Mouse (Mus musculus): ENCODE measurements around the gene Gm17334. TPM values are rescaled to one million over a fixed set of nuclear protein-coding genes. Genes with fewer than 3 reads are reported as not detected.

Gene Gm17334
- polyA plus RNA-seq, 1 experiment from 2014 or later, result 0.68 TPM

- Histone ChIP-seq H3K36me3 (ENCODE audit: control insufficient read depth, insufficient read depth, low read length) (no peaks in the 10 kb centered on the region), H3K4me3 (ENCODE audit: low read depth, low read length) (no peak overlapping the region), H3K4me1 (replicated peaks; ENCODE audit: control insufficient read depth, insufficient read depth, low read length) (peaks cover 39% of the 10 kb centered on the region), H3K9ac (ENCODE audit: low read length) (no peak overlapping the region), H3K9me3 (ENCODE audit: control insufficient read depth, low read length) (no peaks in the 10 kb centered on the region), H3K27ac (ENCODE audit: low read depth) (peak overlapping the region; percentile 79), H3K4me2 (ENCODE audit: low read length) (no peak overlapping the region), H3K27me3 (replicated peaks; ENCODE audit: control insufficient read depth, insufficient read depth, low read length) (no peaks in the 10 kb centered on the region)
- DNase-seq (ENCODE audit: low spot score) (no peak), ATAC-seq (replicated peaks; ENCODE audit: low FRiP score, low TSS enrichment, low read depth) (no peak)
- 75% methylated on average over 3 of the region's 3 CpGs for WGBS
Measured at GRCm38 (mm10) chr11:53794015-53794414, 21.0 kb upstream of the Gm17334 start.

- H3K4me2 ChIP-seq (ENCODE audit: low read length), result no peak overlapping the region
- 45% methylated on average over 3 of the region's 3 CpGs for WGBS
- H3K27me3 ChIP-seq (replicated peaks; ENCODE audit: control insufficient read depth, insufficient read depth, low read length), result no peaks in the 10 kb centered on the region
- H3K9me3 ChIP-seq (ENCODE audit: control insufficient read depth, low read length), result no peaks in the 10 kb centered on the region
- peaks cover 39% of the 10 kb centered on the region for H3K4me1 ChIP-seq (replicated peaks; ENCODE audit: control insufficient read depth, insufficient read depth, low read length)
- H3K9ac ChIP-seq (ENCODE audit: low read length), result no peak overlapping the region
- no peak overlapping the region for H3K4me3 ChIP-seq (ENCODE audit: low read depth, low read length)
- no peaks in the 10 kb centered on the region for H3K36me3 ChIP-seq (ENCODE audit: control insufficient read depth, insufficient read depth, low read length)
- ATAC-seq (replicated peaks; ENCODE audit: low FRiP score, low TSS enrichment, low read depth) (no peak), DNase-seq (ENCODE audit: low spot score) (no peak)
- H3K27ac ChIP-seq (ENCODE audit: low read depth), result no peak overlapping the region
Measured at GRCm38 (mm10) chr11:53792986-53793385, 20.0 kb upstream of the Gm17334 start.

DNA sequence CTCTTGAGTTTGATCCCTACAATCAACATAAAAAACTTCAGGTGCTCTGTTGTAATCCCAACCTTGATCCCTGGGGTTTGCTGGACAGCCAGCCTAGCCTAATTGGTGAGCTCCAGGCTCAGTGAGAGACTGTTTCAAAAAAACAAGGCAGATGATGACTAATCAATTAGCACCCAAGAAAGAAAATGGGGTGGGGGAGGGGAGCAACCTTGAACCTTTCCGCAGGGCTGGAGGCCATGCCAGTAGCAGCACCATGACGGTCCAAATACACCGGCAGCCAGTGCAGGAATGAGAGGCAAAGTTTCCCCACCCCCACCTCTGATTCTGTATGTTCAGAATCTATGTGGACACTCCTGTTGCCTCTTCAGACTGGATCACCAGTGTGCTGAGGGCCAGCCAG, 16.3 kb upstream of the Gm17334 start:
- 66% methylated on average over 3 of the region's 3 CpGs for WGBS
- Histone ChIP-seq H3K4me3 (ENCODE audit: low read depth, low read length) (no peak overlapping the region), H3K27me3 (replicated peaks; ENCODE audit: control insufficient read depth, insufficient read depth, low read length) (no peaks in the 10 kb centered on the region), H3K9me3 (ENCODE audit: control insufficient read depth, low read length) (no peaks in the 10 kb centered on the region), H3K36me3 (ENCODE audit: control insufficient read depth, insufficient read depth, low read length) (no peaks in the 10 kb centered on the region), H3K4me2 (ENCODE audit: low read length) (no peak overlapping the region), H3K9ac (ENCODE audit: low read length) (no peak overlapping the region), H3K4me1 (replicated peaks; ENCODE audit: control insufficient read depth, insufficient read depth, low read length) (0 out of 2 replicates have a peak, but pooled peaks cover 6% of the 10 kb centered on the region), H3K27ac (ENCODE audit: low read depth) (no peak overlapping the region)
- DNase-seq (ENCODE audit: low spot score) (no peak), ATAC-seq (replicated peaks; ENCODE audit: low FRiP score, low TSS enrichment, low read depth) (no peak)

GRCm38 (mm10) chr11:53788196-53788595, 15.2 kb upstream of the Gm17334 start:
- ATAC-seq (replicated peaks; ENCODE audit: low FRiP score, low TSS enrichment, low read depth) (no peak), DNase-seq (ENCODE audit: low spot score) (no peak)
- Histone ChIP-seq H3K36me3 (ENCODE audit: control insufficient read depth, insufficient read depth, low read length) (no peaks in the 10 kb centered on the region), H3K9me3 (ENCODE audit: control insufficient read depth, low read length) (no peaks in the 10 kb centered on the region), H3K4me3 (ENCODE audit: low read depth, low read length) (no peak overlapping the region), H3K4me1 (replicated peaks; ENCODE audit: control insufficient read depth, insufficient read depth, low read length) (no peaks in the 10 kb centered on the region), H3K4me2 (ENCODE audit: low read length) (no peak overlapping the region), H3K27ac (ENCODE audit: low read depth) (no peak overlapping the region), H3K27me3 (replicated peaks; ENCODE audit: control insufficient read depth, insufficient read depth, low read length) (no peaks in the 10 kb centered on the region), H3K9ac (ENCODE audit: low read length) (no peak overlapping the region)
- WGBS, result 78% methylated on average over 8 of the region's 8 CpGs

GRCm38 (mm10) chr11:53786058-53787031, 13.4 kb upstream of the Gm17334 start:
- Histone ChIP-seq H3K4me1 (replicated peaks; ENCODE audit: control insufficient read depth, insufficient read depth, low read length) (no peaks in the 10 kb centered on the region), H3K4me2 (ENCODE audit: low read length) (no peak overlapping the region), H3K9me3 (ENCODE audit: control insufficient read depth, low read length) (no peaks in the 10 kb centered on the region), H3K27ac (ENCODE audit: low read depth) (no peak overlapping the region), H3K9ac (ENCODE audit: low read length) (no peak overlapping the region), H3K36me3 (ENCODE audit: control insufficient read depth, insufficient read depth, low read length) (no peaks in the 10 kb centered on the region), H3K4me3 (ENCODE audit: low read depth, low read length) (no peak overlapping the region), H3K27me3 (replicated peaks; ENCODE audit: control insufficient read depth, insufficient read depth, low read length) (no peaks in the 10 kb centered on the region)
- ATAC-seq (replicated peaks; ENCODE audit: low FRiP score, low TSS enrichment, low read depth) (no peak), DNase-seq (ENCODE audit: low spot score) (no peak)
- 75% methylated on average over 13 of the region's 13 CpGs for WGBS

- DNase-seq (ENCODE audit: low spot score) (no peak), ATAC-seq (replicated peaks; ENCODE audit: low FRiP score, low TSS enrichment, low read depth) (no peak)
- no peaks in the 10 kb centered on the region for H3K4me1 ChIP-seq (replicated peaks; ENCODE audit: control insufficient read depth, insufficient read depth, low read length)
- H3K27me3 ChIP-seq (replicated peaks; ENCODE audit: control insufficient read depth, insufficient read depth, low read length), result no peaks in the 10 kb centered on the region
- WGBS, result 78% methylated on average over 3 of the region's 3 CpGs
- no peaks in the 10 kb centered on the region for H3K9me3 ChIP-seq (ENCODE audit: control insufficient read depth, low read length)
- H3K4me3 ChIP-seq (ENCODE audit: low read depth, low read length), result no peak overlapping the region
- no peak overlapping the region for H3K9ac ChIP-seq (ENCODE audit: low read length)
- no peak overlapping the region for H3K4me2 ChIP-seq (ENCODE audit: low read length)
- H3K36me3 ChIP-seq (ENCODE audit: control insufficient read depth, insufficient read depth, low read length), result no peaks in the 10 kb centered on the region
- no peak overlapping the region for H3K27ac ChIP-seq (ENCODE audit: low read depth)
Measured at GRCm38 (mm10) chr11:53785311-53785936, 12.4 kb upstream of the Gm17334 start.

GRCm38 (mm10) chr11:53783288-53783687, 10.3 kb upstream of the Gm17334 start:
- Histone ChIP-seq H3K9ac (ENCODE audit: low read length) (no peak overlapping the region), H3K36me3 (ENCODE audit: control insufficient read depth, insufficient read depth, low read length) (peaks cover 3% of the 10 kb centered on the region; the same call in 1 of the 2 replicates), H3K27me3 (replicated peaks; ENCODE audit: control insufficient read depth, insufficient read depth, low read length) (no peaks in the 10 kb centered on the region), H3K4me1 (replicated peaks; ENCODE audit: control insufficient read depth, insufficient read depth, low read length) (no peaks in the 10 kb centered on the region), H3K4me2 (ENCODE audit: low read length) (no peak overlapping the region), H3K4me3 (ENCODE audit: low read depth, low read length) (no peak overlapping the region), H3K27ac (ENCODE audit: low read depth) (no peak overlapping the region), H3K9me3 (ENCODE audit: control insufficient read depth, low read length) (no peaks in the 10 kb centered on the region)
- no peak for DNase-seq (ENCODE audit: low spot score)
- WGBS, result 87% methylated on average over 9 of the region's 9 CpGs
- ATAC-seq (replicated peaks; ENCODE audit: low FRiP score, low TSS enrichment, low read depth), result no peak

- ATAC-seq (replicated peaks; ENCODE audit: low FRiP score, low TSS enrichment, low read depth), result no peak
- Histone ChIP-seq H3K36me3 (ENCODE audit: control insufficient read depth, insufficient read depth, low read length) (peaks cover 16% of the 10 kb centered on the region), H3K4me3 (ENCODE audit: low read depth, low read length) (no peak overlapping the region), H3K9ac (ENCODE audit: low read length) (no peak overlapping the region), H3K27ac (ENCODE audit: low read depth) (no peak overlapping the region), H3K27me3 (replicated peaks; ENCODE audit: control insufficient read depth, insufficient read depth, low read length) (no peaks in the 10 kb centered on the region), H3K4me2 (ENCODE audit: low read length) (no peak overlapping the region), H3K9me3 (ENCODE audit: control insufficient read depth, low read length) (no peaks in the 10 kb centered on the region), H3K4me1 (replicated peaks; ENCODE audit: control insufficient read depth, insufficient read depth, low read length) (no peaks in the 10 kb centered on the region)
- DNase-seq (ENCODE audit: low spot score), result no peak
- 64% methylated on average over 7 of the region's 7 CpGs for WGBS
Measured at GRCm38 (mm10) chr11:53781964-53782363, 9.0 kb upstream of the Gm17334 start.
